Mouse (Mus musculus) layer of hippocampus, adult 8-10 months (tissue): ENCODE measurements around the gene Hnrnpdl. TPM values are rescaled to one million over a fixed set of nuclear protein-coding genes. Genes with fewer than 3 reads are reported as not detected.

Experiments used
- DNase-seq, 2 experiments: peaks; one replicate each; pipeline ENCODE4 v3.0.0; 2022; ENCODE audit warnings: low spot score in 2 of 2
- total RNA-seq, 4 experiments: library from RNA; stranded (reverse); gene quantifications; 2 replicates each; pipeline ENCODE4 v1.2.4; 2022

The Hnrnpdl gene
- total RNA-seq, 4 experiments from 2014 or later: 182 to 223 (median 194) TPM

DNA sequence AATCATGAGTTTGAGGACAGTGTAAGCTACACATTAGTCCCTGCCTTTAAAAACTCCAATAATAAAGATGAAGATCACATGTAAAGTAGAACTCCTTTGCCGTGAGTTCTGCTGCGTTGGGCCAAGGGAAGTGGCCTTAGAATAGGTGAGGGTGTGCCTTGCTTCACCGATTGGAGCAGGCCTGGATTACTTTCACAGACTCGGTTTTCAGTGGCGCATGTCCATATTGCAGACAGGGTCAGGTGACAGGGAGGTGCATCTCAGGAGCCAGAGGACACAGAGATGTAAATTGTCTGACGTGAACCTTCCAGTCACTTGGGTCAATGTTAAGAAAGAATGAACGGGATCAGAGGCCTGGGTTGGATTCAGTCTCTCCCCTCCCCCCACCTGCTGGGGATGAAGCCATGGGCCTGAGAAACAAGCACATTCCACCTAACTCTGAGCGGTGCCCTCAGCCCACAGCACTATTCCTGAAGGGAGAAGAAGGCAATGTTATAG lies 7.7 kb upstream of the Hnrnpdl start:
- no peak for DNase-seq

- no peak for DNase-seq
These were observed 6.6 kb upstream of the Hnrnpdl start for GRCm38 (mm10) chr5:100046096-100046495.

GRCm38 (mm10) chr5:100044621-100045020 lies 5.2 kb upstream of the Hnrnpdl start:
- DNase-seq: no peak

GRCm38 (mm10) chr5:100044030-100044429 lies 4.6 kb upstream of the Hnrnpdl start:
- no peak for DNase-seq

- peak in 1 of 2 experiments; percentile 44 for DNase-seq
These were observed 3.9 kb upstream of the Hnrnpdl start for GRCm38 (mm10) chr5:100043361-100043760.

- DNase-seq: no peak
These were observed 3.0 kb upstream of the Hnrnpdl start for GRCm38 (mm10) chr5:100042467-100042866.

GRCm38 (mm10) chr5:100041272-100041671 lies 1.8 kb upstream of the Hnrnpdl start:
- no peak for DNase-seq

DNA sequence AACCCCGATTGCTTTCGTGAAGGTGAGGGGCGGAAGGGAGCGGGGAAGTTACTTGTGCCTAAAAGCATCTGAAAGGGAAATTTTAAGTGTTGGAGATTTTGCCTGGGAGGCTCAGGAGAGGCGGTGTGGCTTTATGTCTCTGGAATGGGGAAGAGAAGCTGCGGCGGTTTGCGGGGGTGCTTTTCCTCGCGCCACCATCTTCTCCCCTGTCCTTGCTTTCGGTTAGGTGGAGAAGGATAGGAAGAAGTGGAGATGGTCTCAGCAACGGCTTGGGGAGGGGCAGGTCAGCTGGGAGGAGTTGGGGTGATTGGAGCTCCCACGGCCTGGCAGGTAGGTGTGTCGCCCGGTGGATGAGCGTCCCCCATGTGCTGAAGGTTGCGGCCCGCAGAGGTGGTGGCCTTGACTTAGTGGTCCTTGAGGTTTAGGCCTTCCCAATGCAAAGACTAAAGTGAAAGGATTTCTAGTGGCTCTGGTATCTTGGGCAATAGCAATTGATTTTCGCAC lies 869 bp upstream of the Hnrnpdl start:
- peak; percentile 39 to 50 for DNase-seq

GRCm38 (mm10) chr5:100038714-100039601 lies 506 bp downstream of the Hnrnpdl start:
- DNase-seq: peak; percentile 91 to 97

DNA sequence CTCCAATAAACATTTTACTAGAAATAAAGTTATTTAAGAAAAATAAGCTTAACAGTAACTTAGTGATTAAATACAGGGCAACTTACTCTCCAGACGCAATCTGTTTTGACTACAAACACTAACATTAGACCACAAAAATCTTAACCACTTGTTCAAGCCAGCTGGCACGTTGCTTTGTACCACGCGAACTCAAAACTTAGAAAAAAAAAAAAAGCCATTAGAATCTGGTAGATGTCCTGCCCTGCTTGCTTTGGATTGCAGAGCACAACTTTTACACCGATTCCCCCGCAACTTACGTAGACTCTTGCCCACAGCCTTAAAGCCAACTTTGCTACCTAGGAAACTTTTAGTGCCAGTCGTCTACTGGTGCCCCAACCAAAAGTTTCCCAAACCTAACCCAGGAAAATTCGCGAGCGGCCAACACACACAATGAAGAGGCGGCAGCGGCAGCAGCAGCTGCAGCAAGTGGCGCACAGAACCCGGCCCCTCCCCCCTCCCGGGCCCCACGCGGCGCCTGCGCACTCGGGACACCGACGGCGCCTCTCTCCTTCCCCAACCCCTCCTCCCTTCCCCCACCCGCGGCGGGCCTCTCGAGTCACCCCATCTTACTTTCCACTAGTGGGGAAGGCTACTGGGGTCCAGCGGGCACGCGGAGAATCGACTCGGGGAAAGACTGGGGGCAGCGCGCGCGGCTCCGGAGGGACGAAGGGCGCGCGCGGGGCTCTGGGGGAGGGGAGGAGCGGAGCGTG lies 1.3 kb downstream of the Hnrnpdl start:
- DNase-seq: peak; percentile 80 to 84

DNA sequence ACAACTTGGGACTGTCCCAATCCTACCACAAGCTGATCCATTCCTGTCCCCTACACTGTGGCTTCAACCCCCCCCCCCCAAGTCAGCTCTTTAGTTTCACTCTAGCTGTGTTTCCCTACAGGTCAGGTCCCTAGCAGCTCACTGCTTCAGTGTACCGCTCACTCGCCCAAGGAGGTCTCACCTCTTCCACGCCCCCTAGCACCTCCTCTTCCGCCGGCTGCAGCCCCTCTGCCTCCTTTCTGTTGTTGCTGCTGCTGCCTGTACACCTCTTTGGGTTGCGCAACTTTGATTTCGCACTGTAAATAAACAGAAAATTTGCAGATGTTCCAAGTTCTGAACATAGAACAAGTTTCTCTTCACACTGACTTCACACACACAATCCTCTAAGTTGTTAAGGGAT lies 2.8 kb downstream of the Hnrnpdl start:
- no peak for DNase-seq

DNA sequence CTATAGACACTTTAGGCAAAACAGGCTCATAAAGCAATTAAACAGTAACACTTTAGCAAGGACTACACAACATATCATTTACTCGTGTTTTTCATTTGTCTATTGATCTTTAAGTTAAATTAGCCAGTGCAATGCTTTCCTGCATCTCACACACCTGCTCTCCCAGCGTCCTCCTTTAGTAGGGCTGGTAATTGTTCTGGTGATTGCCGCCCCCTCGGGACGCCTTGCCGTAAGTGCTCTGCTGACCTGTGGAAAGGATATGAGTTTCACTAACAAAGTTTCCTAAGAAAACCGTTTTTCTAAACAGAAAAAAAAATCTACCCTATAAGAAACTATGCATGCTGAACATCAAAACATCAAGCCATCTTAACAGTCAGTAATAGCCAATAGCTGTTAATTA lies 3.5 kb downstream of the Hnrnpdl start:
- no peak for DNase-seq

- DNase-seq: no peak
These were observed 6.8 kb downstream of the Hnrnpdl start for GRCm38 (mm10) chr5:100032646-100033045.

- DNase-seq: no peak
These were observed 7.4 kb downstream of the Hnrnpdl start for GRCm38 (mm10) chr5:100032107-100032506.

- DNase-seq: peak in 1 of 2 experiments; percentile 29
These were observed 9.4 kb downstream of the Hnrnpdl start for GRCm38 (mm10) chr5:100030069-100030468.

DNA sequence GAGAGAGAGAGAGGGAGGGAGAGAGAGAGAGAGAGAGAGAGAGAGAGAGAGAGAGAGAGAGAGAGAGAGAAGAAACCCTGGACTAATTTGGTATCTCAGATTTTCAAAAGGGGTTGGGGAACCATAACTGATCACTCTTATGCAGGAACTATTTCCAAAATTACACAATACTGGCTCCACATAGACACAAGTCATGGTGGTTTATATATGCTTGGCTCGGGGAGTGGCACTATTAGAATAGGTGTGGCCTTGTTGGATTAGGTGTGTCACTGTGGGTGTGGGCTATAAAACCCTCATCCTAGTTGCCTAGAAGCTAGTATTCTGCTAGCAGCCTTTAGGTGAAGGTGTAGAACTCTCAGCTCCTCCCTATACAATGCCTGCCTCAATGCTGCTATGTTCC lies 14.6 kb downstream of the Hnrnpdl start:
- no peak for DNase-seq

- no peak for DNase-seq
These were observed 15.1 kb downstream of the Hnrnpdl start for GRCm38 (mm10) chr5:100024403-100024802.

GRCm38 (mm10) chr5:100020089-100020488 lies 19.4 kb downstream of the Hnrnpdl start:
- DNase-seq: no peak

DNA sequence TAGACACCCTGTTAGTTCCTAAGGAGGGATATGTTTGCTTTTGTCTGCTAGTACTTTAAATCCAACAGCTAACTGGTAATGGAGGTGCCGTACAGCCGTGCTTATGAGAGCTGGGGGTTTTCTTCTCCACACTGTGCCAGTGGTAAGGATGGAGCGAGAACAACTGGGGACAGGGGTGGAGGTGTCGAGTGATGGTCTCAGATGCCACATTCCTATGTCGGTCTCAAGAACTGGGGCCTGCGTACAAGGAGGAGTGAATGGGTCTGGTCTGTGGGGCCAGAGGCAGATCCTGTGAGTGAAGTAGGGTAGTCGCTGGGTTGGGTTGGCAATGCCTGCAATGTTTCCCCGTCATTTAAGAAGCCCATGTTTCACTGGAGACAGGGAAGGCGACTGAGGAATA lies 26.9 kb downstream of the Hnrnpdl start:
- DNase-seq: no peak

DNA sequence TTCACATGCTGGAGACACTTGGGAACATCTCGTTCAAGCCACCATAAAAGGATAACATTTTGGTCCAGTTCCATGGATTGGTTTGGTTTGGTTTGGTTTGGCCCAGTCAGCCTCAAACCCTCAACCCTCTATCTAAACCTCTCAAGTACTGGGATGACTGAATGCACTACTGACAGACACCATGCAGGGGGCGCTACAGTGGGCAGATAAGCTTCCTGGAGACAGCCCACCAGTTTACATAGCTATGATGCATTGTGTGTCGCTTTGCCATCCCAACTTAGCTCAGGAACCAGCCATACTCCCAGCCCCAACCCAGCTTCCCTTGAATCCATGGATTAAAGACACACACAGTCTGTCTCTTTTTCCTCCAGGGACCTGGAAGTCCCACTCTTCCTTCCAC lies 31.0 kb downstream of the Hnrnpdl start:
- no peak for DNase-seq

DNA sequence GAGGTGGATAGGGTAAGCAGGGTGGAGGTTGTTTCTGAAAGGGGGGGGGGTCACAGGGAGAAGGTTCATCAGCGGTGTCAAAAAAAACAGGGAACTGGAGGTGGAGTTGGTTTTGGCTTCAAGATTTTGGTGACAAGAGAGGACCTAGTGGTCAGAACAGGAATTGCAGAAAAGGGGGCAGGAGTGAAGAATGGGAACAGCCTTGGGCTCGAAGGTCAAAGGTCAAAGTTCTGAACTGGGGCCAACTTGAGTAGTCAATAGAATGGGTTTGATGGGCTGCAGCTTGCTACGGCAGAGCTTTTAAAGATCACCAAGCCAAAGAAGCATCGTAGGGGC lies 32.5 kb downstream of the Hnrnpdl start:
- DNase-seq: no peak

GRCm38 (mm10) chr5:100006324-100007039 lies 33.0 kb downstream of the Hnrnpdl start:
- no peak for DNase-seq
